Mouse (Mus musculus) G1E-ER4 (cell line): Measurements from ENCODE around the gene Kcna2. TPM values are rescaled to one million over a fixed set of nuclear protein-coding genes. Genes with fewer than 3 reads are reported as not detected.

Source experiments
- GATA1 ChIP-seq: IDR thresholded peaks from one replicate; pipeline ENCODE4 v1.8.0; 2012; ENCODE audit warnings: low read length, inconsistent platforms
- polyA plus RNA-seq: library from polyadenylated mRNA; stranded (reverse); fragments of >175 nt; gene quantifications from 2 replicates; pipeline ENCODE4 v1.2.3, GENCODE M21; 2012

Gene Kcna2
- not detected in 2 replicates for polyA plus RNA-seq

GRCm38 (mm10) chr3:107100811-107101455 lies at the start of gene Kcna2:
Gene Kcna2 (plus strand): TSS chr3:107101146.
- TF ChIP-seq GATA1: no peak

DNA sequence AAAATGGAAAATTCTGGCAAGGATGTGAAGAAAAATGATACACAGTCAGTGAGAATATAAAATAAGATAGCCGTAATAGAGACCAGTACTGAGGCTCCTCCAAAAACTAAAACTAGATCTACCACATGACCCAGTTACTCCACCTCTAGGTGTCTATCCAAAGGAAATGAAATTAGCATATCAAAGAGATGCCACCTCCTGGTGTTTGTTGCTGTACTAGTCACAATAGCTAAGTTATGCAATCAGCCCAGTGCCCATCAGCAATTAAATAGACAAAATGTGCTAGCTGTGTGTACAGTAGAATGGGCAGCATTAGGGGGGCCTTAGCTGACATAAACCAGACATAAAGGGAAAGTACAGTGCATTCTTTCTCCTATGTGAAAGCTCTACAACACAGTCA lies 39.5 kb upstream of the Kcna2 start:
- TF ChIP-seq GATA1: no peak

- TF ChIP-seq GATA1: no peak
These were observed 38.2 kb upstream of the Kcna2 start for GRCm38 (mm10) chr3:107062771-107063170.

DNA sequence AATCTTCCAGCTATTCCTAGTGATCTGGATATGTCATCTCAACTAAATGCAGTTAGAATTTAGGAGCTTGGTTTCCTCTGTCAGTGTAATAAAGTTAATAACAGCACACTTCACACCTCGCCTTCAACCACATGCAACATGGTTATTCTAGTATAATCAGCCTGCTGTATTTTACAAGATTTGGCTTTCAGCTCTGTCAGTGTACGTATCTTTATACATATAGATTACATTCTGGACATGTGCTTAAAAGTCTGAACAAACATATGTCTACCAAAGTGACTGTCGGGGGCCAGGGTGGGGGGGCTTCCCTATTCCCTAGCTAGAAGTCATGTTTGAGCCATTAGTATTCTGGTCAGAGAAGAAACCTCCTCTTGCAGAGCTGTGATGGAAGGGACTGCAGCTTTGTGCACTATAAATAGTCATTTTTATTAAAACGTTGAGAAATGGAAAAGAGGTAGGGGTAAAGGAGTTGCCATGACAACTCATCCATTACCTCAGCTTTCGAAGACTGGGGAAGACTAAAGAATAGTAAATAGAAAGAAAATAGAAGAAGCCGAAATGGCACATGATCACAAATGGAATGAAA lies 35.3 kb upstream of the Kcna2 start:
- no peak for TF ChIP-seq GATA1

DNA sequence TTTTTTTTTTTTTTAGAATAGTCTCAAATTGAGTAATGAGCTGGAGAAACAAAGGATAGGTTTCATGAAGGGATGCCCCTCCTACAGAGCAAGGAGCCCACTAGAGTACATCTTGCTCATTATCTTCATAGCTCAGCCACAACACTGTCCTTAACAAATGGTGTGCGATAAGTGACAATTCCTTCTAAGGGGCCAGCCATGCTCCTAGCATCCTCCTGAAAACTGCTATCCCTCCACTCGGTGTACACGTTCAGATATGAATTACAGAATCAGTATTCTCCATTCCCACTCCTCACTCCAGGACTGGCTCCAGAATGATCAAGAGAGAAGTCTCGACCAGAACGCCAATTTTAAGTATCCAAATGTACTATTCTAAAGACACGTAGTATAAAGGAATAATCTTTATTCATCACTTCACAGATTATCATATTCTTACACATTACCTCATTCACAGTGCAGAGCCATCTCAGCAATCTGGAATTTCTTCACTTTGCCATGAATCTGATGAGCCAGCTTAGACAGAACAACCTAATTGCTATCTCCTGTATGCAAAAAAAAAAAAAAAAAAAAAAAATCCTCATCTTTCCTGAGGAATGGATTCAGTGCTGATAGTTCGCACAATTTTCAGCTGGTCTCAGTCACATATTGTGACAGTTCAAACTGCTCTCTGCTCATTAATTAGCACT lies 34.6 kb upstream of the Kcna2 start:
- no peak for TF ChIP-seq GATA1

DNA sequence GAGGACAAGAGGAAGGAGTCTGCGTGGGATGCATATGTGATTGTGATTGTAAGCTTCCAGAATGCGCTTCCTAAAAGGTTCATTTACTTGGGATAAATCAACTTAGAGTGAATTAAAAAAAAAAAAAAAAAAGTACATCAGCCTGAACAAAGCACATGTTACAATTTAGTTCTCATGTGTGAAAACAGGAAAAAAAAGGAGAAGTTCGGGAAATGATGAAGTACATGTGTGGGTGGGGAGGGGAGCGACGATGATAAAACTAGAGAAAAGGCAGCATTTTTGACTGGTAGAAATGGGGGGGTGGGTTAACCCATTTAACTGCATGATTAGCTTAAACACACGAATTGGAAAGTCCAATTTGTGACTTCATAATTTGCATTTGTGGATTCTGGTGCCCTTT lies 33.7 kb upstream of the Kcna2 start:
- TF ChIP-seq GATA1: no peak

DNA sequence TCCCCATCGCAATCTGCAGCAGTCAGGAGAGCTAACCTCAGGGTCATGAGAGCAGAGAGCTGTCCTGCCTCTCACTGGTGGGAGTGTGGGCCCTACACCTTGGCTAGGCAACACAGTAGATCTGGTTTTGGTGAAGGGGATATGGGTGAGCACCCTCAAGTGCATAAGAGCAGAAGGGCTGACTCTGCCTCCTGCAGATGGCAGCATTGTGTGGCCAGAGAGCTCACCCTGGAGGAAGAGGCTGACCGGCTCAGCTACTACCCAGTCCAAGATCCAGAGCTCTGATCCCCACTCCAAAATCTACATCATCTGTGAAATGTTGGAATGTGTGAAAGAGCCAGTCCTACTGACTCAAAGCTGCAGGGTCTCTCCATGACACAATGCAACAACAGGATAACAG lies 27.1 kb upstream of the Kcna2 start:
- no peak for TF ChIP-seq GATA1

GRCm38 (mm10) chr3:107075705-107076104 lies 25.2 kb upstream of the Kcna2 start:
- TF ChIP-seq GATA1: no peak

DNA sequence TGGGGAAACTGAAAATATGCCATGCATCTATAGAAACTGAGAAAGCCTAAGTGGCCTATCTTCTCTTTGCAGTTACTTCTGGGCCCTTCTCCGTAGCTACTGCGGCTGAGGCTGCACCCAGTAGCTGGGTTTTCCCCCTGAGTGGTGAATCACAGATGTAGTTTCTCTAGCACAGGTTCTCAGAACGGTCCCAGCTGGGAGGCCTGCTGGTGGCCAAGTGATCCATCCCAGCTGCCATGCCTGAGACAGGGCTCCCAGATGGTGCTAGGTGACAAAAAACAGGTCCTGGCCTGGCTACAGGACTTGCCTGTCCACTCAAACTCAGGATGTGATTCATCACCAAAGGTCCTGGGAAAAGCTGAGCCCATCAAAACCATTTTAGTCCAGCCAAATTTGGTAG lies 24.3 kb upstream of the Kcna2 start:
- TF ChIP-seq GATA1: no peak

- no peak for TF ChIP-seq GATA1
These were observed 23.8 kb upstream of the Kcna2 start for GRCm38 (mm10) chr3:107077101-107077500.

GRCm38 (mm10) chr3:107080803-107081202 lies 20.1 kb upstream of the Kcna2 start:
- TF ChIP-seq GATA1: no peak

GRCm38 (mm10) chr3:107081227-107081626 lies 19.7 kb upstream of the Kcna2 start:
- no peak for TF ChIP-seq GATA1

DNA sequence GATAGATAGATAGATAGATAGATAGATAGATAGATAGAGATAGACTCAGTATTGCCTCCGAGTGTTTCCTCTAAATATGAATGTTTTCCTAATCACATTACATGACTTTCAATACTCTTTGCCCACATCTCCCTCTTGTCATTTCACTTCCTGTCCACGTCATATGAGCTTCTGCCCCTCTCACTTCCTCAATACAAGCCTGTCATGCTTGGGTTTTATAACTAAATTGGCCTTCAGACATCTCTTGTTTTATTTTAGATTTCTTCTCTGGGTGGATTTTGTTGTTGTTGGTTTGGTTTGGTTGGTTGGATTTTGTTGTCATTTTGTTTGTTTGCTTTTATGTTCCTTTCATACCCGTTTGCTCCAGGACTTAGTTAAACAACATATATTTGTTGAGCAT lies 16.4 kb upstream of the Kcna2 start:
- no peak for TF ChIP-seq GATA1

DNA sequence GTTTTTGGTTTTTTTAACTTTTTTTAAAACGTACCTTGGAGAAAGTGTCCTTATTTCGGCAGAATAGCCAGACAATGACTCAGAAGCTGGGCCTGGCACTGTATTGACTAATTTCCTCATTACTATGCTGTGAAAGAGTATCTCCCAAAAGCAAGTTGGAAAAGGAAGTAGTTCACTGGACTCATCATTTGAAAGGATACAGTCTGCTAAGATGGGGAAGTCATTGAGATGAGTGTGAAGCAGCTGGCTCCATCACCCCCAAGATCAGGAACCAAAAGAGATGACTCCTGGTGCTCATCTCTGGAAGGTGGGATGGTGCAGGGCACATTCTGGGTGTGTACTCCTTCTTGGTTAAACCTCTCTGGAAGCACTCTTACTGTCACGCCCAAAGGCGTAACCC lies 13.5 kb upstream of the Kcna2 start:
- no peak for TF ChIP-seq GATA1

- TF ChIP-seq GATA1: no peak
These were observed 12.1 kb upstream of the Kcna2 start for GRCm38 (mm10) chr3:107088820-107089219.

DNA sequence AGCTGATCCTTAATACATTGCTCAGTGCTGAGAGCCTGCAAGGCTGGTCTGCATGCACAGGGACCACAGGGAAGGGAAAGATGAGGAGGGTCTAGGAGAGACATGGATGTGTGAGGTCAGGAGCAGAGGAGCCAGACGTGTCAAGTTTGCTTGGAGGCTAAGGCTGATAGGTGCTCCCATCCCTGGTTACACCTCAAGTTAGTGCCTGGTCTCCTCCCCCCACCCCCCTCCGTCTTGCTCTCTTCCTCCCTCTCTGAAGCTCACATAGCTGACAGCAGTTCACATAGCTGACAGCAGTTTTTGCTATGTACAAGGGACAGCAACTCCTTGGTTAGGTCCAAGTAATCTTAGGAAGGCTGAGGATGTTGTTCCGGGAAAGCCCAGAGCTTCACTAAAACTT lies 11.5 kb upstream of the Kcna2 start:
- no peak for TF ChIP-seq GATA1

DNA sequence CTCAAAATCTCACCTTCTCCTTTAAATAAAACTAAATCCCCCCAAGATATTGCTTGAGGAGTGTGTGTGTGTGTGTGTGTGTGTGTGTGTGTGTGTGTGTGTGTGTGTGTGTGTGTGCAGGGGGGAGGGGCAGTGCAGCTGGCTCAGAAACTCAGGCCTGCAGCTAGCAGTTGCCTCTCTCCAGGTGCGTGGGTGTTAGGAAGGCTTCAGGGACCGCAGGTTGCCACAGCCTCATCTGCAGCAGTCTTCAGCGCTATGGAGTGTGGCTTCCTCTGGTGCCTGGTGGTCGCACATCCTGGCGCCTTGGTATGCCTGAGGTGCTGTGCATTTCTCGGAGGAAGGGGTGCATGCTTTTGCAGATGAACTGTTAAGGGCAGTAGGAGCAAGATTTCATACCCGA lies 10.9 kb upstream of the Kcna2 start:
- no peak for TF ChIP-seq GATA1
